Mouse (Mus musculus) right cerebral cortex, postnatal 10 days (tissue): ENCODE results near the gene Bptf.
A peak's percentile ranks its signal among the peaks of the same experiment; 100 is the strongest.
"Not testable (repeated sequence)": the region's sequence is repeated elsewhere in the genome, so short reads cannot be mapped to it uniquely, and the experiment has no call there.

Experiments
- DNase-seq, 2 experiments: peaks; one replicate each; pipeline ENCODE4 v3.0.0; 2021; ENCODE audit warnings: low spot score in 2 of 2

Gene Bptf

DNA sequence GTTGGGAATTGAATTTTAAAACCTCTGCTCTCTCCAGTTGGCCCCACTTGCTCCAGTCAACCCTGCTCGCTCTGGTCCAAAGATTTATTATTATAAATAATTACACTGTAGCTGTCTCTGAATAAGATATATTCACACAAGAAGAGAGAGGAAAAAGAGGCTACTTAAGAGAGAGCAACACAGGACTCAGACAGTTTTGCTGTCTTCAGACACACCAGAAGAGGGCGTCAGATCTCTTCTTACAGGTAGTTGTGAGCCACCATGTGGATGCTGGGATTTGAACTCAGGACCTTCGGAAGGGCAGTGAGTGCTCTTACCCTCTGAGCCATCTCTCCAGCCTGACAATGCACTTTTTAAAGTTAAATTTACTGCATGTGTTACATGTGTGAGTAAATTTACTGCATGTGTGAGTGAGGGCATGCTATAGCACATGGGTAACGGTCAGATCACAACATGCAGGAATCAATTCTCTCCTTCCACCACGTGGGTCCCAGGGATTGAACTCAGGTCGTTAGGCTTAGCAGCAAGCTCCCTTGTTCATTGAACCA is 114.5 kb downstream of the Bptf start:
- no peak for DNase-seq

- no peak for DNase-seq
Measured at GRCm38 (mm10) chr11:107016893-107017292, 115.0 kb downstream of the Bptf start.

DNA sequence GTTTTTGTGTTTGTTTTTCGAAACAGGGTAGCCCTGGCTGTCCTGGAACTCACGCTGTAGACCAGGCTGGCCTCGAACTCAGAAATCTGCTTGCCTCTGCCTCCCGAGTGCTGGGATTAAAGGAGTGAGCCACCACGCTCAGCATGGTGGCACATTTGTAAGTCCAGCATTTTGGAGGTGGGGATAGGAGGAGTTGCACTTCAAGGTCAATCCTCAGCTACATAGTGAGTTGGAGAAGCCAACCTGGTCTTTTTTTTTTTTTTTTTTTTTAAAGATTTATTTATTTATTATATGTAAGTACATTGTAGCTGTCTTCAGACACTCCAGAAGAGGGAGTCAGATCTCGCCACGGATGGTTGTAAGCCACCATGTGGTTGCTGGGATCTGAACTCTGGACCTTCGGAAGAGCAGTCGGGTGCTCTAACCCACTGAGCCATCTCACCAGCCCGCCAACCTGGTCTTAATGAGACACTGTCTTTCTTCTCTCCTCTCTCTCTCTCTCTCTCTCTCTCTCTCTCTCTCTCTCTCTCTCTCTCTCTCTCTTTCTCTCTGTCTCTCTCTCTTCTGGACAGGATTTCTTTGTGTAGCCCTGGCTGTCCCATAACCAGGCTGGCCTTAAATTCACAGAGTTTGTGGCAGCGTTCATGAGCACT is 116.3 kb downstream of the Bptf start:
- DNase-seq, result not testable (repeated sequence)

DNA sequence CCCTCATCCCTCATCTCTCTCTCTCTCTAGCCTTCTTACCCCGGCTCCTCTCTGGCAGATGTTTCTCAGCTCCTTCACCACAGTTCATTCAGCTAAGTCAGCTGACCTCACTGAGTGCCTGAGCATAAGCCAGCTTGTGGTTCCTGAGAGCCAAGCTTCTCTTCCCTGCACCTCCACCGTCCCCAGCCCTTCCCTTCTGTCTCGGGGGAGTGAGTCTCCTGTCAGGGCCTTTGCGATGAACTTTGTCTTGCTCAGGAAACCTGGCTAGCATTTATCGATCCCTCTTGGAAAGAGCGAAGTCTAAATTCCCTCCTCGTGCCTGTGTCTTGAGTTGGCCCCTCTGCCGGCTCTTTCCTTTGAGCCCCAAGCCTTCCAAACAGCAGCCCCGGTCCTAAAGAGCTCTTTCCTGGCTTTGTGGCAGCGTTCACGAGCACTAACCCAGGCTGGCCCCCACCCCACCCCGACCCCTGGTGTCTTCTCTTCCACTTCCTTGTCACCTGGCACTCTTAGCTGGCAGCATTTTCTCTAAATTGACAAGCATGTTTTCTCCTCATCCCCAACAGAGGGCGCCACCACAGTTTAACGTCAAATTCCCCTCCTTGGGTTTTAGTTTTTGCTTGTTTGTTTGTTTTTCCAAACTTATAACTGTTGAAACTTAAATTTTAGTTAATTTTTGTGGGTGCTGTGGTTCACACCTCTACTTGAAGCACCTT is 117.2 kb downstream of the Bptf start:
- no peak for DNase-seq

DNA sequence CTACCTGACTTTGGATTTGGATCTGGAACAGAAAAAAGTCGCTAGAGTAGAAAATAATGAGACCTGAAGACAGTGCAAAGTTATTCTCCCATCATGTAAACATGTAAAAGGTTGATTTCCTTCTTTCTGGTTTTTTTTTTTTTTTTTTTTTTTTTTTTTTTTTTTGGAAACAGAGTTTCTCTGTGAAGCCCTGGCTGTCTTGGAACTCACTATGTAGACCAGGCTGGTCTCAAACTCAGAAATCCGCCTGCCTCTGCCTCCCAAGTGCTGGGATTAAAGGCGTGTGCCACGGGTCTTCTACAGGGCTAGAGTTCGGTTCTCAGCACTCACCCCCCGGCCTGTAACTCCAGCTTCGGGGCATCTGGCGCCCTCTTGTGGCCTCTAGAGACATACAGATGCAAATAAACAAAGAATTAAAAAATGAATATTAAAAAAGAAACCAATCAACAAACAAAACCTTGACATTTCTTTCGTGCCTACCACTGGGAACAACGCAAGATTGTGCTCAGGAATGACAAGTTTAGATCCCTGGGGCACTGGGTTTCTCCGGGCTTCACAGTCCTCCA is 117.8 kb downstream of the Bptf start:
- no peak for DNase-seq

DNA sequence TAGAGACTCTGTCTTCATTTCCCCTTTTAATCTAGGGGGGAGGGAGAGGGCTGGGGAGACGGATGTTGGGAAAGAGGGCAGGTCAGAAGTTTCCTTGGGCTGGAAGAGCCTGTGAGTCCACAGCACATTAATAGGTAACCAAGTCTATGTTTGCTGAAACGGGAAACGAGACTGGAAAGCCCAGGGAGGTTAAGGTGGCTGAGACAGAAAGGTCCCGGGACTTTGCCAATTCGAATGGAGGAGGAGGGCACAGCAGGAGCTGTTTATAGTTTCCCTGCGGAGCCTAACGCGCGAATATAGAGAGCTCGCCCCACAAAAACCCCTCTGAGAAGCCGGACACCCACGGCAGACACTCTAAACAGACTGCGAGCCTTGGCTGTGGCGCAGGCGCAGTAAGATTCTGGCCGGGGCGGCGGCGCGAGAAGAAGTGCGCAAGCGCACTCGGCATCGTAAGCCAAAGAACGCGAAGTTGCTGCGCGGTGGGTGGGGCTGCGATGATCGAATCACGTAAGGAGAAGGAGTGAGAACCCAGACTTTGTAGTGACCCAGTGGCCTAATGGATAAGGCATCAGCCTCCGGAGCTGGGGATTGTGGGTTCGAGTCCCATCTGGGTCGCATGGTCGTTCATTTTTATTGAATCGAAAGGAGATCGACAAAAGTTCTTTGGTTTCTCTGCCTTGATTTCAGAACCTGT is 119.5 kb downstream of the Bptf start:
- peak; percentile 97 for DNase-seq

- DNase-seq, result no peak
Measured at GRCm38 (mm10) chr11:107011669-107012323, 120.1 kb downstream of the Bptf start.

DNA sequence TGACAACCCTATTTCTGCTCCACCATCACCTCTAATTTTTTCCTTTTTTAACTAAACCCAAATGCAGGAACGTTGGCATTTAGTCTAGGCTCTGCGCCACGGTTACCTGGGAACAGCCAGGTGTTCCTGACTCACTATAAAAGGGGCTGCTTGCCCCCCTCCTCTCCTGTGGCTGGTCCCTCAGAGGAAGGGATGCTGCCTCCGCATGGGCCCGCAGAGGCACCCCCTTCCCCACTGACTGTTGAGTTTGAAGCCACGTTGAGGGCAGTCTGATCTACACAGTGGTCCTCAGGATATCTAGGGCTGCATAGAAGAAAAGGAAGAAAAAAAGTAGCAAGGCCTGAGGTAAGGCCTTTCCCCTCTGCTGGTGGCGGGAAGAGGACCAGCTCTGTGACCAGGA is 120.8 kb downstream of the Bptf start:
- no peak for DNase-seq

- DNase-seq, result no peak
Measured at GRCm38 (mm10) chr11:107010447-107010846, 121.5 kb downstream of the Bptf start.

DNA sequence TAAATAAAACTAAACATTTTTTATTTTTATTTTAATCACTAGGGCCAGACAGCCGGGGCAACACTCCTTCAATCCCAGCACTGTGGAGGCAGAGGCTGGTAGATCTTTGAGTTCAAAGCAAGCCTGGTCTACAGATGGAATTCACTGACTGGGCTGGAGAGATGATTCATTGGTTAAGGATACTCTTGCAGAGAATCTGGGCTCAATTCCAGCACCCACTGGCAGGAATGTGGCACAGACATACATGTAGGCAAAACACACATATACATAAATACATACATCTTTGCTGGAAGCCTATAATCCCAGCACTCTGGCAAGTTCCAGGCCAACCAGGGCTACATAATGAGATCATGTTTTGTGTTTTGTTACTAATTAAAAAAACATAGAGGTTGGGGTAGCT is 126.4 kb downstream of the Bptf start:
- DNase-seq, result no peak

DNA sequence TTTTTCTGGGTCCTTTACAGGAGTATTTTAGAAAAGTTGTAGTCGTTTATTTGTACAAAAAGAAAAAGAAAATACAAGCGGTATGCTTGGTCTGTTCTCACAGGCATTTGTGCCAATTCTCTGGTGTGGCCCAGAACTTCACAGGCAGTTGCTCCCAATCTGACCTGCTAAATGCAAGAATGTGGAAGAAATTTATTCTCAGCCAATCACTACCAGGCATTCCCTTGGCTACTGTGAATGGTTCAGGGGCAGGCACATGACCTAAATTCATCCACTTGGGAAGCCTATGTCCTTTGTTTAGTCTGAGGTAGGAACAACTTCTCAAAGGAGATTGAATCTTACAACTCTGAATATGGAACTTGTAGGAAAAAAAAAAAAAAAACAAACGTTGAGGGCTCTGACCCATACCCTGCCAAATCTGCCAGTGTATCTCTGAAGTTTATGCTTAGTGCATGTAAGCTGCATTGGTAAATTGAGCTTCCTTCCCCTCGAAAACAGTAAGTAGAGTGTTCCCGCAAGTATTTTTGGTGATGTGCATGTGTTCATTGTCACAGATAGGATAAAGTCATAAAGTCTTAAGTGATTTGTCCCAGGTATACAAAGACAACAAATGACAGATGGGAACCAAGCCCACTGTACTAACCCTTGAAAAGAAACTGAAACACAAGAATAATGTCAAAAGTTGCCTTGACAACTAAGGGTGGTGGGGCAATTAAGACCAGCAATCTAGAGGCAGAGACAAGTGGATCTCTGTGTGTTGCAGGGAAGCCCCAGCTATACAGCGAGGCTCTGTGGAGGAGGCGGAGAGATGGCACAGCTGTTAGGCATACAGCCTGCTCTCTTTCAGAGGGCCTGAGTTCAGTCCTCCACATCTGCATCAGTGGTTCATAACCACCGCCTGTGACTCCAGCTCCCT is 129.9 kb downstream of the Bptf start:
- DNase-seq, result no peak

DNA sequence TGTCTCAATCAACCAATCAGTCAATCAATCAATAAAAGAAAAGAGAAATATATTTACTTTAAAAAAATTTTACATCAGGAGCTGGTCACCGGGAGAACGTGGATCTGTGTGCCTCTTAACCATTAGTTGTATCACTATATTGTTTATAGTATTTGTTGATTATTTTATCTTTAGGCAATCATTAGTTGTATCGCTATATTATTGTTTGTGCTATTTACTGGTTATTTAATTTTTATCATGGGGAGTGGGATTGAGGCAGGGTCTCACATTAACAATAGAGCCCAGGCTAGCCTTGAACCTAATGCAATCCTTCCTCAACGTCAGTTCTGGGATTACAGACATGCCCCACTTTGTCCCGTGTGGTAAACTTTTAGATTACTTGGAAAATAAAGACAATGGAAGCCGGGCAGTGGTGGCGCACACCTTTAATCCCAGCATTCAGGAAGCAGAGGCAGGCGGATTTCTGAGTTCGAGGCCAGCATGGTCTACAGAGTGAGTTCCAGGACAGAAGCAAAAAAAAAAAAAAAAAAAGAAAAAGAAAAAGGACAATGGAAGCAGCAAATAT is 131.9 kb downstream of the Bptf start:
- DNase-seq, result no peak

- peak; percentile 95 to 96 for DNase-seq
Measured at GRCm38 (mm10) chr11:106999151-106999948, 132.6 kb downstream of the Bptf start, which contains the start of gene Kpna2. Kpna2 (minus strand) TSS chr11:106999541.

DNA sequence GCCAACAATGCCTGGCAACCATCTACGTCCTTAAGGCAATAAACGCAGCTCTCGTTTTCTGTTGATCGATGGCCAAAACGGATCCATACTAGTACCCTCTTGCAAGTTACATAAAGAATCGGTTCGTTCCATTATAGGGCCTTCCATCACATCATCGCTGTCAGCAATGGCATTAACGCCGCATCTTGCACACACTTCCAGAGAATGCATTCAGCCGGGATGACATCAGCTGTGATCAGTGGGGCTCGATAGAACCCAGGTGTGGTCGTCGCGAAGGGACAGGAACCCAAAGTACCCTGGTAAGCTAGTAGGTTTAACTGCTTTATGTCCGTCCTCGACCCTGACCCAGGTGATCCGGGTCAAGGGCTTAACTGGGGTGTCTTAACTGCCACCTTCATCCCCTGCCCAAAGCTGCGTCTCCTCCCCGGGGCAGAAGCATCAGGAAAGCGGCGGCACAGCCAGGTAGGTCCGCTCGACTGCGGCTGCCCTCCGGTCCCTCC is 133.2 kb downstream of the Bptf start:
- DNase-seq, result peak; percentile 44 to 58

GRCm38 (mm10) chr11:106997976-106998375 is 134.0 kb downstream of the Bptf start:
- no peak for DNase-seq

GRCm38 (mm10) chr11:106996492-106996891 is 135.4 kb downstream of the Bptf start:
- not testable (repeated sequence) for DNase-seq

DNA sequence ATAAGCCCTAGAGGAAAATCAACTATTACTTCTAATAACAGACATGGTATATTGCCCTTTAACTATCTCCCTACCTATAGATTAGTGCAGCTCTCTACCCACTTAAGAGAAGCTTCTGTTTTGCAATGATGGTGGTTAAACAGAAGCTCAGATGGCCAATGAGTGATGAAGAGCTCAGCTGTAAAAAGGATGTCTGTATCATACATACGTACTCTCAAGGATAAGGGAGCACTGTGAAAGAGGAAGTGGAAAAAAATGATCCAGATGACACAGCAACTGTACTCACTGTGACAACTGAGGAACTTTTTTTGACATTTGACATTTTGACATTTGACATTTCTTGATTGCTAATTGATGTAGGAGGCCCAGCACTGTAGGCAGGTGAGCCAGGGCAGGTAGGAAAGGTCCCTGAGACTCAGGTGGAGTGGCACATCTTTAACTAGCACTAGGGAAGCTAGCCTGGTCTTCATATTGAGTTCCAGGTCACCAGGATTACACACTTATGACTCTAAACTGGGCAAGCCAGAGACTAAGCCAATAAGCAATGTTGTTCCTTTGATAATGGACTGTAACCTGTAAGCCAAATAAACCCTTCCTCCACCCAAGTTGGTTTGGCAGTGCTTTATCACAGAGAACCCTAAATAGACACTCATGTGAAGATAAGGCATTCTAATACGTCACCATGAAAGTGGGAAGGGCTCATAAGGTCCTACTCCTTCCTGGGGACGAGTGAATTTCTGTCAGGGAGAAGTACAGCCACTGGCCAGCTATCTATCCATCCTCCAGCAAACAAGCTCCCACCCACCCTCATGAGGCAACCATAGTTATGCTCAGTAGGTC is 137.5 kb downstream of the Bptf start:
- no peak for DNase-seq

GRCm38 (mm10) chr11:106987384-106987783 is 144.5 kb downstream of the Bptf start:
- DNase-seq, result no peak
